Mouse (Mus musculus) C2C12 (cell line): ENCODE measurements around the gene Vps13c.

Experiments used
- CTCF ChIP-seq: IDR thresholded peaks from one replicate; pipeline ENCODE4 v1.5.1; 2011; ENCODE audit not compliant: control insufficient read depth, insufficient read depth, insufficient read length
- MAX ChIP-seq: IDR thresholded peaks from one replicate; pipeline ENCODE4 v1.6.1; 2011; ENCODE audit warnings: mild to moderate bottlenecking, control low read depth
- USF1 ChIP-seq: IDR thresholded peaks from one replicate; pipeline ENCODE4 v1.6.1; 2011; ENCODE audit warnings: low read depth, mild to moderate bottlenecking, control low read depth, moderate library complexity

DNA sequence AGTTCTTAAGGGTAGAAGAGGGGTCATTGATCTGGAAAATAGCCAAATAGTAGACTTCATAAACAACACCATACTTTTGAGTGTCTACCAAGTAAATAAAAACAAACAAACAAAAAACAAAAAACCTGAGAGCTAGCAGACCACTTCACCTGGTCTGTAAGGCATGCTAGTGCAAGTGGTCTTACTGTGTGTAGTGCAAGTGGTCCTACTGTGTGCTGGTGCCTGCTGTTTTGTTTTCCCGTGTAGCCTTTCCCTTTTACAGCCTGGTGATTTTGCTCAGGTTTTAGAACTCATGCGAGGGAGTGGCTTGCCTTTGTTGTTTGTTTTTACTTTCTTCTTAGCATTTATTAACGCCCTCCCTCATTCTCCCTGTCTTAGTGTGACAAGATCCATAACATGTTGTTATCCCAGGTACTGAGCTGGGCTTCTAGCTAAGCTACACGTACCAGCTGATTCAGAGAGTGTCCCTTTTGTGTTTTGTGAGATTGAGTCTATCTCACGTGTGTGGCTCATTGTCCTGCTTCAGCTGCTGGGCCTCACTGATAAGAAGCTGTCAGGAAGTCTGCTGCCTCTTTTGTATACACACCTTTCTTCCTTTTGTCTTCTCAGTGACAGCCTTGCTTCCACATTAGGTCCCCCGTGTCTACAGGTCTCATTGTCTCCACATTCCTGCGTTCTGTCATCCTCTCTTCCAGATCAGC, 34.5 kb downstream of the Vps13c start:
- TF ChIP-seq CTCF (no peak), MAX (no peak), USF1 (no peak)
